Mouse (Mus musculus): ENCODE results near the gene Plac1. TPM values are rescaled to one million over a fixed set of nuclear protein-coding genes. Genes with fewer than 3 reads are reported as not detected.

The Plac1 gene
- polyA plus RNA-seq, 1 experiment, result not detected

GRCm38 (mm10) chrX:53188692-53189091, 51.2 kb downstream of the Plac1 start:
- H3K27me3 ChIP-seq (ENCODE audit: control insufficient read depth, insufficient read depth, low read length), result no peaks in the 10 kb centered on the region
- no peak for DNase-seq
- WGBS, result 86% methylated on average over 1 of the region's 1 CpGs
- H3K4me3 ChIP-seq (replicated peaks; ENCODE audit: insufficient read depth, low read depth, low read length), result no peak overlapping the region
- H3K4me1 ChIP-seq (ENCODE audit: control insufficient read depth, insufficient read depth, low read length), result no peaks in the 10 kb centered on the region
- TF ChIP-seq CTCF (IDR thresholded peaks at IDR 0.05; ENCODE audit: borderline replicate concordance, insufficient read depth, low read depth, low read length) (no peak), POLR2A (IDR thresholded peaks at IDR 0.05; ENCODE audit: borderline replicate concordance, insufficient read depth, low read length) (no peak)
- H3K27ac ChIP-seq (ENCODE audit: insufficient read depth, low read length), result no peak overlapping the region

DNA sequence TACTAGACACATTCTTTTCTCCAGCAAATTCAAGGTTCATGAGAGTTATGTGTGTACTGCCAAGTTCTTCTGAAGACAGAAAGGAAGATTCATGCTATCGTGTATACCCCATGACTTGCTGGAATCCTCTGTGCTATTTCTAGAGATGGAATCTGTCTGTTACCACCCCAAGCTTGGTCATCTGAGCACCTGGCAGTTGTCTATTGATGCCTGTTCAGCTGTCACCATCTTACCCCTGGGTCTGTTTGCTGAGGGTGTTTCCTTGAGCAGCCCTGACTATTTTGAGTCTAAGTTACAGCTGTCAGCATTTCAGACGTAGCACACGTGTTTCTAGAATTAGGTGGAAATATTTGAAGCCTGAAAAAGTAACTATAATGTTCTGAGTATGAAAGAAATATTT, 60.1 kb downstream of the Plac1 start:
- no peak overlapping the region for H3K4me3 ChIP-seq (replicated peaks; ENCODE audit: insufficient read depth, low read depth, low read length)
- no peak for DNase-seq
- TF ChIP-seq POLR2A (IDR thresholded peaks at IDR 0.05; ENCODE audit: borderline replicate concordance, insufficient read depth, low read length), result no peak
- H3K4me1 ChIP-seq (ENCODE audit: control insufficient read depth, insufficient read depth, low read length), result no peaks in the 10 kb centered on the region
- WGBS, result 85% methylated on average over 3 of the region's 3 CpGs
- no peaks in the 10 kb centered on the region for H3K27me3 ChIP-seq (ENCODE audit: control insufficient read depth, insufficient read depth, low read length)
- no peak overlapping the region for H3K27ac ChIP-seq (ENCODE audit: insufficient read depth, low read length)

DNA sequence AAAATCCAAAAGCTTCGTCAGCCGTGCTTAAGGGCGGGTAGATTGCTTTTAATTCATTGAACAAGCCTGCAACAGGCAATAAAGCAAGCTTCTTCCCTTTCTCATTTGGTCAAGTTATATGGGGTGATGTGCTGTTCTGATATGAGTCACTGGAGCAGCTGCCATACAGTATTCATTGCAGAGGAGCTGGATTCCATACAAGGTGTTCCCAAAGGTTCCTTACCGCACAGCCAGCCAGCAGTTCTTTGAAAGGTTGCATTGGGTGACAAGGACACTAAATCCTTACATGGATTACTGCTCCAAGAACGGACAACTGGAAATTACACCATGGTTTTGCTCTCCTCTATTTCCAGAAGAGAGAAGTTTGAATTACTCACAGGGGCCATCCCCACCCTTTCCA, 63.6 kb downstream of the Plac1 start:
- Histone ChIP-seq H3K27me3 (ENCODE audit: control insufficient read depth, insufficient read depth, low read length) (no peaks in the 10 kb centered on the region), H3K4me3 (replicated peaks; ENCODE audit: insufficient read depth, low read depth, low read length) (no peak overlapping the region), H3K27ac (ENCODE audit: insufficient read depth, low read length) (no peak overlapping the region), H3K4me1 (ENCODE audit: control insufficient read depth, insufficient read depth, low read length) (no peaks in the 10 kb centered on the region)
- TF ChIP-seq CTCF (IDR thresholded peaks at IDR 0.05; ENCODE audit: borderline replicate concordance, insufficient read depth, low read depth, low read length) (no peak), POLR2A (IDR thresholded peaks at IDR 0.05; ENCODE audit: borderline replicate concordance, insufficient read depth, low read length) (no peak)
- WGBS, result 95% methylated on average over 5 of the region's 5 CpGs
- no peak for DNase-seq

GRCm38 (mm10) chrX:53168623-53169022, 71.3 kb downstream of the Plac1 start:
- no peak for DNase-seq
- 80% methylated on average over 2 of the region's 2 CpGs for WGBS
- TF ChIP-seq CTCF (IDR thresholded peaks at IDR 0.05; ENCODE audit: borderline replicate concordance, insufficient read depth, low read depth, low read length), result no peak
- TF ChIP-seq POLR2A (IDR thresholded peaks at IDR 0.05; ENCODE audit: borderline replicate concordance, insufficient read depth, low read length), result no peak
- Histone ChIP-seq H3K4me1 (ENCODE audit: control insufficient read depth, insufficient read depth, low read length) (no peaks in the 10 kb centered on the region), H3K27ac (ENCODE audit: insufficient read depth, low read length) (no peak overlapping the region), H3K27me3 (ENCODE audit: control insufficient read depth, insufficient read depth, low read length) (no peaks in the 10 kb centered on the region), H3K4me3 (replicated peaks; ENCODE audit: insufficient read depth, low read depth, low read length) (no peak overlapping the region)

- no peak for DNase-seq
- H3K27ac ChIP-seq (ENCODE audit: insufficient read depth, low read length), result no peak overlapping the region
- H3K4me1 ChIP-seq (ENCODE audit: control insufficient read depth, insufficient read depth, low read length), result no peaks in the 10 kb centered on the region
- TF ChIP-seq POLR2A (IDR thresholded peaks at IDR 0.05; ENCODE audit: borderline replicate concordance, insufficient read depth, low read length), result no peak
- no peak for TF ChIP-seq CTCF (IDR thresholded peaks at IDR 0.05; ENCODE audit: borderline replicate concordance, insufficient read depth, low read depth, low read length)
- H3K27me3 ChIP-seq (ENCODE audit: control insufficient read depth, insufficient read depth, low read length), result no peaks in the 10 kb centered on the region
- no peak overlapping the region for H3K4me3 ChIP-seq (replicated peaks; ENCODE audit: insufficient read depth, low read depth, low read length)
- WGBS, result 22% methylated on average over 4 of the region's 4 CpGs
These were observed 72.9 kb downstream of the Plac1 start for GRCm38 (mm10) chrX:53166901-53167525.

- DNase-seq, result no peak
- no peak overlapping the region for H3K4me3 ChIP-seq (replicated peaks; ENCODE audit: insufficient read depth, low read depth, low read length)
- no peak overlapping the region for H3K27ac ChIP-seq (ENCODE audit: insufficient read depth, low read length)
- TF ChIP-seq POLR2A (IDR thresholded peaks at IDR 0.05; ENCODE audit: borderline replicate concordance, insufficient read depth, low read length) (no peak), CTCF (IDR thresholded peaks at IDR 0.05; ENCODE audit: borderline replicate concordance, insufficient read depth, low read depth, low read length) (no peak)
- no peaks in the 10 kb centered on the region for H3K27me3 ChIP-seq (ENCODE audit: control insufficient read depth, insufficient read depth, low read length)
- no peaks in the 10 kb centered on the region for H3K4me1 ChIP-seq (ENCODE audit: control insufficient read depth, insufficient read depth, low read length)
- 43% methylated on average over 15 of the region's 15 CpGs for WGBS
These were observed 73.5 kb downstream of the Plac1 start for GRCm38 (mm10) chrX:53166251-53166900.

DNA sequence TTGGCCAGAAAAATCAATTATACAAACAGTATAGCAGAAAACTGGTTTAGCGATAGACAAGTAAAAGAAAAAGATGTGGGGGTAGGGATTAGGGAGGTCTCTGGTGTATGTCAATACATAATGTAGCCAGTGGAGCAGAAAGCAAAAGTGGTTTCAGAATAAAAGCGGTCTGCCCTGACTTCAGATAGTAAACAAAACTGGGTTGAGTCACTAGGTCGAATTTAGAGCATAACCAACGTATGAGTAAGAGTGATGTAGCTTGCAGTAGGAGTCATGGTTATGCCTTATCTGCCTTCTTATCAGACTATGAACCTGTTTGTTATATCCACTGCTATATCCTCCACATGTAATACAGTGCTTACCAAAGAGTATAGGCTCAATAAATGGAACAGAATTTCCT, 77.3 kb downstream of the Plac1 start:
- H3K27ac ChIP-seq (ENCODE audit: insufficient read depth, low read length), result no peak overlapping the region
- no peak for TF ChIP-seq POLR2A (IDR thresholded peaks at IDR 0.05; ENCODE audit: borderline replicate concordance, insufficient read depth, low read length)

DNA sequence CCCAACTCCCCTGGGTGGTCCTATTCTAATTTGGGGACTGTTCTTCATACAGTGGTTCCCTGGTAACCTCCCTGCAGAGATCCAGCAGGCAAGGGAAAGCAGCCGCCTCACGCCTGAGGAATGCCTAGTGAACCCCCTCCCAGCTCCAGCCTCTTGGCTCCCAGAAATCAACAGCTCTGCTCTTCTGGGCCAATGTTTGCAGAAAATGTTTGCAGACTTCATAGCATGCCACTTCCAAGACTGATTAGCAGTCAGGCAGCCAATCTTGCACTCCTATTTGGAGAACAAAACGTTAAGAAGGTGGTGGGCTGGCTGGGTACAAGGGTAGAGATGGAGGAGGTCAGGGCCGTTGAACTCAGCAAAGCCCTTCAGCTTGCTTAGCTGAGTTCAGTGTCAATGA, 78.3 kb downstream of the Plac1 start:
- Histone ChIP-seq H3K27ac (ENCODE audit: insufficient read depth, low read length) (no peak overlapping the region), H3K4me1 (ENCODE audit: control insufficient read depth, insufficient read depth, low read length) (no peaks in the 10 kb centered on the region), H3K27me3 (ENCODE audit: control insufficient read depth, insufficient read depth, low read length) (no peaks in the 10 kb centered on the region), H3K4me3 (replicated peaks; ENCODE audit: insufficient read depth, low read depth, low read length) (no peak overlapping the region)
- WGBS, result 51% methylated on average over 4 of the region's 4 CpGs
- no peak for DNase-seq
- TF ChIP-seq CTCF (IDR thresholded peaks at IDR 0.05; ENCODE audit: borderline replicate concordance, insufficient read depth, low read depth, low read length) (no peak), POLR2A (IDR thresholded peaks at IDR 0.05; ENCODE audit: borderline replicate concordance, insufficient read depth, low read length) (no peak)

More for the DNA sequence above, 77.3 kb downstream of the Plac1 start:
- no peak for DNase-seq
- Histone ChIP-seq H3K4me3 (replicated peaks; ENCODE audit: insufficient read depth, low read depth, low read length) (no peak overlapping the region), H3K4me1 (ENCODE audit: control insufficient read depth, insufficient read depth, low read length) (no peaks in the 10 kb centered on the region), H3K27me3 (ENCODE audit: control insufficient read depth, insufficient read depth, low read length) (no peaks in the 10 kb centered on the region)
- WGBS, result 41% methylated on average over 4 of the region's 4 CpGs
